Mouse (Mus musculus) embryonic fibroblast, embryonic 13.5 days (primary cell): ENCODE results near the gene B3gnt3.
"Not testable (repeated sequence)": the region's sequence is repeated elsewhere in the genome, so short reads cannot be mapped to it uniquely, and the experiment has no call there.

ENCODE experiments used
- CTCF ChIP-seq: IDR thresholded peaks from 2 replicates; pipeline ENCODE4 v1.5.1; 2011; ENCODE audit warnings: mild to moderate bottlenecking, control low read depth, low read length, moderate library complexity, borderline replicate concordance; ENCODE audit not compliant: insufficient read depth
- POLR2A ChIP-seq: IDR thresholded peaks from 2 replicates; pipeline ENCODE4 v1.6.1; 2011; ENCODE audit warnings: low read depth, mild to moderate bottlenecking, control low read depth, low read length, moderate library complexity

DNA sequence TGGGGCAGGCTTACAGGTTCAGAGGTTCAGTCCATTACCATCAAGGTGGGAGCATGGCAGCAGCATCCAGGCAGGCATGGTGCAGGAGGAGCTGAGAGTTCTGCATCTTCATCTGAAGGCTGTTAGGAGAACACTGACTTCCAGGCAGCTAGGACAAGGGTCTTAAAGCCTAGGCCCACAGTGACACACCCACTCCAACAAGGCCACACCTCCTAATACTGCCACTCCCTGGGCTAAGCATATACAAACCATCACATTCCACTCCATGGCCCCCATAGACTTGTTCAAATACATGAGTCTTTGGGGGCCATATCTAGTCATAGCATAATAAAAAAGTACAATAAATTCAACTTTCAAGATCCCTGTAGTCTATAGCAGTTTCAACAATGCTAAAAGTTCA, 1.8 kb upstream of the B3gnt3 start:
- TF ChIP-seq CTCF, POLR2A: not testable (repeated sequence)
